Mouse (Mus musculus): ENCODE data around the gene Kndc1.

Kndc1 gene

DNA sequence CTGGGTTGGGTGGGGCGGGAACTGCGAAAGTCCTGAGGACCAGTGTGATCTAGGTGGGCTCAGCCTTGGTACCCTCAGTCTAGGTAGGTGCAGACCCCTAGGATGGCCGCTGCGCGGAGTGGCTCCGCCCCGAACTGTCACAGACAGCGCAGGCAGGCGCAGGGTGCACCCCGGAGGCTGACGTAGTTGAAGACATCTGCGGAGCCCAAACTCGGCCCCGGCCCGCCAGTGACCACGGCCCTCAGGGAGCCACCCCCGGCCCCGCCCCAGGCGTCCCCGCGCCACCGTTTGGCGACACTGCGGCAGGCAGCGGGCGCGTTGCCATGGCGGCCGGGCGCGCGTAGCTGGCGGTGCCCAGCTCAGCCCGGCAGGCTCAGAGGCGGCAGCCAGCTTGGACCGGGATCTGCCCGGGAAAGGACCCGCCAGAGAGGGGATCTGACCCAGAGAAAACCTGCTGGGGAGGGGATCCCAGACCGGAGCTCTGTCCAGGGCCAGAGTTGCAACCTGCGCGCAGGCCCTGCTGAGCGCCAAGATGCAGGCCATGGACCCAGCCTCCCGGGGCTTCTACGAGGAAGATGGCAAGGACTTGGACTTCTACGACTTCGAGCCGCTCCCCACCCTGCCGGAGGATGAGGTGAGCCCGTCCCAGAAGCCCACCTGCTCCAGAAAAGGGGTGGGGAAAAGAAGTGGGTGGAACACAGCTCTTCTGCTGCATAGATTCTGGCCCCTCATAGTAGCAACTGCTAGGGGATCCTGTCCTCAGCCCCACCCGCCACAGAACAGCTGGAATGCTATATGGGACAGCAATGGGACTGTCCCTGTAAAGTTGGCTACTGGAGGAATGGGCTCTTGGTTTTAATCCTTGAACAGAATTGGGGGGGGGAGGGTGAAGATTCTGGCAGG is at the start of gene Kndc1:
Gene Kndc1 (plus strand): TSS at position 42 of the 903 bp plus-strand sequence.
- peak; percentile 19; the same call in 1 of the 2 replicates for ATAC-seq (ENCODE audit: insufficient number of reproducible peaks, low FRiP score, low TSS enrichment)

DNA sequence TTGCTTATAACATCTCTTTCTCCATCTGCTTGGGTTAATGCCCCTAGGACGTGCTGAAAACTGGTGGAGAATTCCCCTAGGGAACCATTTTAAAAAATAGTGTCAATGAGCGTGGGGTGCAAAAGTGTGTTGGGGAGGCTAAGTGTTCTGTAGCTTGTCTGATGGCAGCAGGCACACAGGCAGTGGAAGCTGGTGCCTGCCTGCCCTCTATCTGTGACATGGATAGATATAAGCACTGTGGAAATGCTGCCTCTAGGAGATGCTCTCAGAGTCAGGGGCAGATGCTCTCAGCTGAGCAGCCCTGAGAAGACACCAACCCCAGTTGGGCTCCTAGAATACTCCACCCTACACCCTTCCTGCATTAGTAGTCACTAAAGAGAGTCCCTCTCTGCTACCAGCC is 49.4 kb upstream of the Kndc1 start:
- no peak for ATAC-seq (ENCODE audit: insufficient number of reproducible peaks, low FRiP score, low TSS enrichment)

DNA sequence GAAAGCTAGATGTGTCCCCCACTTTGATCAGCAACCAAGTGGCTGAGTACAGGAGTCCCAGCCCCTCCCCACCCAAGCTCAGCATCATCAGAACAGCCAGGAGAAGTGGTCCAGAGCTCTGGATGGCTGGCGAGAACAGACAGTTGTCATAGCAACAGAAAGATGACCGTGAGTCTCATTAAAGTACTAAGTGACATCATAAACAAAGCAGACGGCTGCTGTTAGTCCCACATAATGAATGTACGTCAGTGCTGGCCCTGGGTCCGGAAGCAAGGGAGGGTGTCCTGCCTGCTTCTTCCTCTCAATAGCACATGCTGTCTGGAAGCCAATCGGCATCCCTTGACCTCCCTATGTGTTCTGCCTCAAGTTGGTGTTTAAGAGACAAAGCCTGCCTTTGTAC is 44.3 kb upstream of the Kndc1 start:
- ATAC-seq (ENCODE audit: insufficient number of reproducible peaks, low FRiP score, low TSS enrichment), result no peak

DNA sequence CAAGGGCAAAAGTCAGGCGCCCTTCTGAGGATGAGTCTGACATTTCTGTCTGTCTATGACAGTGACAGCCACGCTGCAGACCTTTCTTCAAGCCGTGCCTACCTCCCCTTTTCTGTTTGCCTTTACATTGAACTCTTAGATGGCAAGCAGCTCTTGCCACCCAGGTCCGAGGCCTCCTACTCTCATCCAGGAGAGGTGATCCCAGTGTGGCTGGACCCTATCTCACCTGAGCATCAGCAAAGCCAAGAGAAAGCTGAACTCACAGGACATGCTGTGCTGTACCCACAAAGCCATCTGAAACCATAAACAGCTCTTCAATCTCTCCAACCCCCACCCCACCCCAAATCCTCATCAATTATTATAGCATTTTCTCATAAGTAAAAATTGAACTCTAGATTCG is 43.8 kb upstream of the Kndc1 start:
- ATAC-seq (ENCODE audit: insufficient number of reproducible peaks, low FRiP score, low TSS enrichment), result no peak

DNA sequence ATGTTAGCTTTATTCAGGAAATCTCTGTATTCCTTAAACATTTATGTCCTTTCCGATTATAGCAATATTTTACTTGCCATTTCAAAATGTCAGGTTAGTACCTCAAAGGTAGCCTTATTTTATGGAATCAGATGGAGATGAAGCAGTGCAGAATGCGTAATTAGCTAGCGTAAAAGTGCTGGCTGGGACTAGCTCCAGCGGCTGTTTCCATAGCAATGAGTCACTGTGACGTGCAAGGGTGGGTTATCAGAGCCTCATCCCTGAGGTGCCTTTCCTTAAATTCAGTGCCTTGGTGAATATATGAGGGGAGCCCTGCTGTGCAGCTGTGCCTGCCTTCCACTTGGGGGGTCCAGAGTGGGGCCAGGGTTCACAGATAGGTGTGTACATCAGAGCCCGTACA is 43.4 kb upstream of the Kndc1 start:
- ATAC-seq (ENCODE audit: insufficient number of reproducible peaks, low FRiP score, low TSS enrichment), result no peak

DNA sequence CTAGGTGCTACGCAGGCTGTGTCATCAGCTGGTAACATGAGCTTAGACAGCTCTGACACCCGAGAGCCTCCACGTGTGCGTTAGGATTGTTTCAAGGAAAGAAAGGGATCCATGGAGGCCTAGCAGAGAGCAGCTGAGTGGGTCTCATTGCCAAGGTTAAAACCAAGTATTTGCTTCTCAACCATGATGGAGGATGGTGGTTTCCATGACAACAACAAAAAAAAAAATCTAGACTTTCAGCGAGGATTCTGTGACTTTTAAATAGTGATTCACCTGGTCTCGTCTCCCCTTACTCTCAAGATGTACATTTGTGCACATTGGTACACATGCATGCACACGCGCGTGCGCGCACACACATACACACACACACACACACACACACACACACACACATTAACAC is 39.2 kb upstream of the Kndc1 start:
- ATAC-seq (ENCODE audit: insufficient number of reproducible peaks, low FRiP score, low TSS enrichment), result no peak

DNA sequence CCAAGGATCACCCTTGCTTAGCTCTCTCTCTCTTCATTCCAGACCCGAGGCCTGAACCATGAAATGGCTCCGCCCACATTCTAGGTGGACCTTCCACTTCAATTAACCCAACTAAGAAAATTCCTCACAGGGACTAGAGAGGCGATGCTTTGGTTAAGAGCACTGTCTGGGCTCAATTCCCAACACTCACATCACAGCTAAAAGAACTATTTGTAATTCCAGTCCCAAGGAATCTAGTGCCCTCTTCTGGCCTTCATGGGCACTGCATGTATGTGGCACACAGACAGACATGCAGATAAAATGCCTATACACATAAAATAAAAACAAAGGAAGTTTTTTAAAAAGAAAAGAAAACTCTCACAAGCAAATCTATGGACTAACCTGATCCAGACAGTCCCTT is 33.1 kb upstream of the Kndc1 start:
- ATAC-seq (ENCODE audit: insufficient number of reproducible peaks, low FRiP score, low TSS enrichment), result no peak

DNA sequence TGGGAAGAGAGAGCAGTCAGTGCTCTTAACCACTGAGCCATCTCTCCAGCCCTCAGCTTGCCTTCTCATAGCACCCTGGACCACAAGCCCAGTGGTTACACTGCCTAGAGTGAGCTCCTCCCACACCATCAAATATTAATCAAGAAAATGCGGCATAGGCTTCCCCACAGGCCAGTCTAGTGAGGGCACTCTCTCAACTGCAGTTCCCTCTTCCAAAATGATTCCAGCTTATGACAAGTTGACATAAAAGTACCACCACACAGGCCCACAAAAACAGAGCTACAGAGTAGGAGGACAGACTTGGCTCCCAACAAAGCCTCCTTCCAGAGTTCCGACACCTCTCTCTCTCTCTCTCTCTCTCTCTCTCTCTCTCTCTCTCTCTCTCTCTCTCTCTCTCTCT is 31.4 kb upstream of the Kndc1 start:
- ATAC-seq (ENCODE audit: insufficient number of reproducible peaks, low FRiP score, low TSS enrichment), result no peak

DNA sequence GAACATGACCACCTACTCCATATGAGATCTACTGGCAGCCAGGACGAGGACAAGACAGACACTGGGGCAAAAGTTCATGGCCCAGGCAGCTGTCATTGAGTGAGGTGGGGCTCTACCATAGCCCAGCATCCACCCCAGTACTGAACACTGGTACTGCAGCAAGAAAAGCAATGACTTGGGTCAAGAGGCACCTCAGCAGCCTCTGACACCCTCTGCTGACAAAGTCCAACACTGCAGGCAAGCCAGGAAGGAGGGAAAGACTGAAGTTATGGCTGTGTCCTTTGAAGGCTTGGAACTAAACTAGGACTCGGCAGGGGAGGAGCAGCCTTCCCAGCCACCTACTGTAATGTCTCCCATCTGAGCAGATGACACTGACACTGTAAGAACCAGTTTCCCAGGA is 30.2 kb upstream of the Kndc1 start:
- no peak for ATAC-seq (ENCODE audit: insufficient number of reproducible peaks, low FRiP score, low TSS enrichment)

DNA sequence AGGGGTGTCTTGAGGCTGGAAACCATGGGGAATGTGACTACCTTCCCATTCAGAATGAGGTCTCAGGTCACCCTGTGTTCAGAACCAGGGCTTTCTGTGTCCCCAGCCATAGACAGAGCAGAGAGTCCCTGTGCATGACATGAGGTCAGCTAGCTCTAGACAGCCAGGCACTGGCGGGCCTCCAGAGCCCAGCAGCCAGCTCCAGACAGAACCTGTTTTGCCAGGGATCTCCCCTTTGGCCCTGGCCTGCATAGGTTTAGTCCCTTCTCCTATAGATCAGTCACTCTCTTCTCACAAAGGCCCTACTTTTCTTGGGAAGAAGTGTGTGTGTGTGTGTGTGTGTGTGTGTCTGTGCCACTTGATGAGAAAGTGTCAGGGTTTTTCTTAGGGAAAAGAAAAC is 29.6 kb upstream of the Kndc1 start:
- no peak for ATAC-seq (ENCODE audit: insufficient number of reproducible peaks, low FRiP score, low TSS enrichment)

DNA sequence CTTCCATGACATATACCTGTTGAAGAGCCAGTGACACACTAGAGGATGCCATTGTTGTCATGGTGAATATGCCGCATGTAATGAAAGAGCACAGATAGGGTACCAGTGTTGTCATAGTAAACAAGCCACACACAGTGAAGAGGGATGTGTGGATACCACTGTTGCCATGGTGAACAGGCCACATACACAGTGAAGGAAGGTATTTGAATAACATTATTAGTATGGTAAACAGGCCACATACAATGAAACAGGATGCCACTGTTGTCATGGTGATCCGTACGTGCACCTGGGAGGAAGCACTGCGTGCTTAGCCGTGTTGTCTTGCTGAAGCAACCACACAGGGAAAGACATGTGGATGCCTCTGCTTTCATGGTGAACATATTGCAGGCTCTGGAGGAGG is 23.5 kb upstream of the Kndc1 start:
- no peak for ATAC-seq (ENCODE audit: insufficient number of reproducible peaks, low FRiP score, low TSS enrichment)

DNA sequence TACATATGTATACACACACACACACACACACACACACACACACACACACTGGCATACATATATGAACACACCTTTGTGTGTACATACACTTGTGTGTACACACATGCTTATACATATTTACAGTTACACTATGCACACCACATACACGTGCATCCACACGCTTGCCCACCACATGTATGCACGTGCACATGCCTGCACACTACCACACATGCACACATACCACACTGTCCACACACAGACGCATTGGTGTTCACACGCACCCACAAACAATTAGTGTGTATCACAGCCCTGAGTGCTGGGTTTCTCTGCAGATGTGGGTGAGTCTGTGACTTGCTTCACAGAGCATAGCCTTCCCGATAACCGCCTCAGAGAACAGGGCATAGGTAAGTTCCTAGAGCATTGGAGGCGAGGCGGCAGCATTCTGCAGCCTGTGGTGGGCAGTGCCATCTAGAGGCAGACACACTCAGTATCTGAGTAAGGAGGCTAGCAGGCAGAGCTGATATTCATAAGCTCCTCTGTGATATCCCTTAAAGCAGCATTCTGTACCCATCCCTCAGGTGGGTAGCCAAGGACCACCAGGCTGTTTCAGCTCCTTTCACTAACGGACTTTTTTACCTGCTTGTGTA is 17.2 kb upstream of the Kndc1 start:
- ATAC-seq (ENCODE audit: insufficient number of reproducible peaks, low FRiP score, low TSS enrichment), result peak; percentile 86

DNA sequence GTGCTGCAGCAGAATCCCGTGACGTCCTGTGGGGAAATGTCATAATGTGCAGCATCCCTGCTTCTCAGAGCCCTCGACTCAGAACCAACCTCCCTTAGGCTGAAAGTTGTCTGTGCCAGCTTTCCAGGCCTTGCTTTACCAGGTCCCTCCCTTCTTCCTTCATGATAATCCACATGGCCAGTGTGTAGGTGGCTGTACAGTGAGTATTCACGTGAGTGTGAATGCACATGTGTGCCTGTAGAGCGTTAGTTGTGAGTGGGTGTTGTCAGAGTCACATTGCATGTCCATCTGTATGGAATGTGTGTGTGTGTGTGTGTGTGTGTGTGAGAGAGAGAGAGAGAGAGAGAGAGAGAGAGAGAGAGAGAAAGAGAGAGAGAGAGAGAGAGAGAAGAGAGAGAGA is 16.4 kb upstream of the Kndc1 start:
- ATAC-seq (ENCODE audit: insufficient number of reproducible peaks, low FRiP score, low TSS enrichment), result no peak

DNA sequence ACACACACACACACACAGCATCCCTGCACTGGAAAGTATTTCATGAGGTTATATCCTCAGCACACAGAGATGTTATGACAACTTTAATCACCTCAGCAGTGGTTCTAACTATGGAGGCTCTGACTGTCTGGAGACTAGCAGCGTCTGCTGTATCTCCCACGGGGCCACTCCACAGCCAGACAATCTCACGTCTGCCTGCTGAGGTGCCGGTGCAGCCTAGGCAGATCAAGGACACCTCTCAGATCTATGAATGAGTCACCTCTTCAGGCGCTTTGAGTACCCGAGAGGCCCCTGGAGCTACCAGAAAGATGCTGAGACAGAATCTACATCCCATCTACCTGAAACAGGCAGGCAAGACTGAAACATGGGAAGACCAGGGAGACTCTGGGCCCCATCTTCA is 15.9 kb upstream of the Kndc1 start:
- ATAC-seq (ENCODE audit: insufficient number of reproducible peaks, low FRiP score, low TSS enrichment), result no peak

DNA sequence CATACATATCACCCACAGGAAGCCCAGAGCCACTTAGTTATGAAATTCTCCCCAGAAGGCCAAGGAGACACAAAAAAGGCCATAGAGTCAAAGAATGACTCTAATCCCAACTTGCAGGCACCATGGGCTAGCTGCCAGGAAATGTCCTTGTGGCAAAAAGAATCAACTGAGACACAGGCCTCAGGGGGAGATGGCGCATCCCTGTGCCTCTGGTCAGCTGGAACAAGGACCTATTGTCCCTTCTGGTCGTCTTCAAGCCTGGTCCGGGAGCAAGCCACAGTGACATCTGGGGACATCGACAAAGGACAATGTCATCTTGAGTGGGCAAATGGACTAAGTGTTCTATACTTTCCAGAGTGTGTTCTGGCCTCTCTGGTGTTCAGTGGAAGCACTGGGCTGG is 11.0 kb upstream of the Kndc1 start:
- no peak for ATAC-seq (ENCODE audit: insufficient number of reproducible peaks, low FRiP score, low TSS enrichment)

DNA sequence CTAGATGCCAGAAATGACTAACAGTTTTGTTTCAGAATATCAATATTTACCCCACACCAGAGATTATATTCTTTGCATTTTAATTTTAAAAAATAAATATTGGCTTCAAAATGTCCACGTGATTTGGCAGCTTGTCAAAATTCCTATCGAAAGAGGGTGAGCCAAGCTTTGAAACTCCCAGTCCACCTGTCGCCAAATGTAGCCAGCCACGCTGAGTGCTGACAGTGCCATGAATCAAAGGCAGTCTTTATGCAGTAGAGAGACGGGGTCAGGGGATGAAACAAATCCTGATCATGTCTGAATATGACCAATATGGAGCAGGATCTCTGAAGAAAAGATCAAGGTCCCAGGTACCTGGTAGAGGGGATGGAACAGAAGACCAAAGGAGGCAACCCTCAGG is 2.7 kb upstream of the Kndc1 start:
- no peak for ATAC-seq (ENCODE audit: insufficient number of reproducible peaks, low FRiP score, low TSS enrichment)

DNA sequence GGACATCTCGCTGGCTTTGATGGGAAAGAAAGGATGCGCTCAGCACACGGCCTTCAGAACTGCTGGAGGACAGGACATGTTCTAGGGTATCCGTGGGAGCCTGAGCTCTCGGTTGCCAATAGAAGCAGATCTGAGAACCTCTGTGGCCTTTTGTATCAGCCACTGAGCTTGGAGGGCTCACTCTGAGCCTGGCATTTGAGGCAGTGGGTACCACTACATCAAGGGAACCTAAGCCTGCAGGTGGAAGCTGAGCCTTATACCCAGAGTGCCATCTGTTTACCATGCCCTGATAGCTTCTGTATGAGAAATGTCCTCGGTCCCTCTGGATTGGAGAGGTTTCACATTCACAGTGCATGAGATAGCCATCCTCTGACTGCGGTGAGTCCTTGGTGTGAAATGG is 1.8 kb downstream of the Kndc1 start:
- no peak for ATAC-seq (ENCODE audit: insufficient number of reproducible peaks, low FRiP score, low TSS enrichment)

DNA sequence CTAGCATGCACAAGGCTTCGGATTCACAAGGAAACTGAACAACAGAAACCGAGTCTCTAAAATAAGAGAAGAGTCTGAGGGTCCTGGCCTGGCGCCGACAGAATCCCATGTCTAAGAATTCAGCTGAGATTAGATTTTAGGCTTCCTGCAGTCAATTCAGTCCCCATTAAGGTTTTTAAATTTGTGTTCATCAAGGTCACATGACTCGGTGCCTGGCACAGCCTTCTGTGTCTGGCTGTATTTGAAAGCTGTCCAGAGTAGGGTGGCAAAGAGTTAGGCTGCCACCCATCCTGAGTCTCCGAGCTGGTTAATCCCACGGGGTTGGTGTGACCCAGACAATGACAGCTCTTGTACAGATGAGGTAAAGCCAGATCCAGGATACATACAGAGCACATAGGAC is 2.3 kb downstream of the Kndc1 start:
- no peak for ATAC-seq (ENCODE audit: insufficient number of reproducible peaks, low FRiP score, low TSS enrichment)

DNA sequence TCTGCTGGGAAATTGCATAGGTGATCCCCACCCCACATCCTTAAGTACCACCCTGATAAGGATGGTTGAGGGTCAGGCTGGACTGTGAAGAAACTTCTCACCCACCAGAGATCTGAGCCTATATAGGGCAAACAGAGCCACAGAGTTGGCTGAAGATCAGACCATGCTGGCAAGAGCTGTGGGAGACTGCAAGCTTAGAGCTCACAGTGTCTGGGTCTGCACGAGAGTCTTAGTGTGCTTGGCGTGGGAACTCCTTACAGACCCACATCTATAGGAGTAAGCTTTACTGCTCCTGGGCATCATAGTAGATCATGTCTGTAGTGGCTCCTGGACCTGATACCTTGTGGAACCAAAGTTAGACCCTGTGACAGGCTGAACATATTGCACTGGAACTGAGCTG is 4.1 kb downstream of the Kndc1 start:
- no peak for ATAC-seq (ENCODE audit: insufficient number of reproducible peaks, low FRiP score, low TSS enrichment)

DNA sequence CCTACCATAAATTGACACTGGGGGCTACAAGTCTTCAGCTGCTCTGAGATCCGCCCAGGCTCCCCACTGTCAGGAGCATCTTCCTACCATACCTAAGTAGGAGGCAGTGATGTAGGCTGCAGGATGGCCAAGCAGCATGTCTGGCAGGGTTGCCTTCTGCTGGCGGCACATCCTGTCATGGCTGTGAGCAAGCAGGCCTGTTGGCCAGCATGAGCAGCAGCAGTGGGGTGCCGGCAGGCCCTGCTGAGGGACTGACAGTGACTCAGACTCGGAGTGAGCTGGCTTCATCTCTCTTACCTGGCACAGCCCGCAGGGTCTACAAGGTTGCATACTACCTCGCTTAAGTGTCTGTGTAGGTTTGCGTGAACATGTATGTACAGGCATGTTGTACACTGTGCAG is 5.0 kb downstream of the Kndc1 start:
- ATAC-seq (ENCODE audit: insufficient number of reproducible peaks, low FRiP score, low TSS enrichment), result peak; percentile 15; the same call in 1 of the 2 replicates

DNA sequence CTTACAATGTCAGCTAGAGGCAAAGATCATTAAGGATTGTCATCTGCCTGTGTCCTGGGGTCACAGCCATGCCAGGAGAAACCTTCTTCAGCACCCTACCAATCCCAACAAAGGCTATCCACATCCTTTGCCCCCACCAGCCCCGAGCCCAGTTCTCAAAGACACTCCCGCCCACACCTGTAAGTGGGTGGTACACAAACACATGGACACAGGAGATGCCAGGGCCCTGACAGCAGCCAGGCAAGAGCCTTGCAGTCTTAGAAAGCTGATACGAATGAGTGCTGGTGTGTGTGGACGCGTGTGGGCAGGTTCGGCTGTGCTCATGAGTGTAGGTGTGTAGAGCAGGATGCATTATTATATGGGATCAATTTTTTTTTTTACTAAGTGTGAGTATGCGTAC is 6.0 kb downstream of the Kndc1 start:
- no peak for ATAC-seq (ENCODE audit: insufficient number of reproducible peaks, low FRiP score, low TSS enrichment)

DNA sequence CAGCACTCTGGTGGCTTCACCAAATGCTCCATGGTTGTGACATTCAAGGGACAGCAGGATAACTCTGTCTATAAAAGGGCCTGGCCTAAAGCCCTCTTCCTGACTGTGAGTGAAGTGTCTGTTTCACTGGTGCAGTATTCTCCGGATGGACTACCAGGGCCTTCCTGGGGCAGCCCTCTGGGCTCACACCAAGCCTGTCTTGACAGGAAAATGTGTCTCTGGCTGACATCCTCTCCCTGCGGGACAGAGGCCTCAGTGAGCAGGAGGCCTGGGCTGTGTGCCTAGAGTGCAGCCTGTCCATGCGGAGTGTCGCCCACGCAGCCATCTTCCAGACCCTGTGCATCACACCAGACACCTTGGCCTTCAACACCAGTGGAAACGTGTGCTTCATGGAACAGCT is 6.4 kb downstream of the Kndc1 start:
- peak; percentile 87 for ATAC-seq (ENCODE audit: insufficient number of reproducible peaks, low FRiP score, low TSS enrichment)
